Mouse (Mus musculus) limb, embryonic 13.5 days (tissue): ENCODE data around the gene Ssh2. TPM values are rescaled to one million over a fixed set of nuclear protein-coding genes. Genes with fewer than 3 reads are reported as not detected.
A peak's percentile ranks its signal among the peaks of the same experiment; 100 is the strongest.

Experiments
- ATAC-seq: fragments of 200-750 bp; cut with Nextera tagmentation; 2 replicates; pipeline ENCODE4 v1.8.0; 2017; ENCODE audit warnings: low read depth, moderate number of reproducible peaks, moderate TSS enrichment; ENCODE audit not compliant: low FRiP score
- H3K27ac ChIP-seq: fragments of 300-500 bp; sonication (generic); 2 replicates; pipeline ENCODE4 v1.5.1; 2015; ENCODE audit warnings: inconsistent platforms, mild to moderate bottlenecking, moderate library complexity
- H3K27me3 ChIP-seq: fragments of 300-500 bp; sonication (generic); 2 replicates; pipeline ENCODE4 v1.6.1; 2015; ENCODE audit warnings: mild to moderate bottlenecking, inconsistent platforms
- H3K36me3 ChIP-seq: fragments of 300-500 bp; sonication (generic); 2 replicates; pipeline ENCODE4 v1.6.1; 2015; ENCODE audit warnings: inconsistent platforms, mild to moderate bottlenecking, moderate library complexity
- H3K4me1 ChIP-seq: fragments of 300-500 bp; sonication (generic); 2 replicates; pipeline ENCODE4 v1.6.1; 2015; ENCODE audit warnings: inconsistent platforms
- H3K4me2 ChIP-seq: fragments of 300-500 bp; sonication (generic); replicated peaks from 2 replicates; pipeline ENCODE4 v1.6.1; 2015; ENCODE audit warnings: inconsistent platforms, mild to moderate bottlenecking, moderate library complexity
- H3K4me3 ChIP-seq: fragments of 300-500 bp; sonication (generic); 2 replicates; pipeline ENCODE4 v1.5.1; 2015; ENCODE audit warnings: moderate library complexity, mild to moderate bottlenecking, inconsistent platforms
- H3K9ac ChIP-seq: fragments of 300-500 bp; sonication (generic); 2 replicates; pipeline ENCODE4 v1.6.1; 2015; ENCODE audit warnings: mild to moderate bottlenecking, inconsistent platforms
- H3K9me3 ChIP-seq: fragments of 300-500 bp; sonication (generic); 2 replicates; pipeline ENCODE4 v1.6.1; 2016; ENCODE audit warnings: inconsistent platforms
- WGBS: fragments of 180-500 bp; shearing (Covaris S2); methylation state at CpG from one replicate; pipeline ENCODE4 v1.1.7; 2015; 5-methylcytosine and 5-hydroxymethylcytosine counted together
- polyA plus RNA-seq: library from polyadenylated mRNA; unstranded; fragments of >200 nt; fragmentation: Nextera tagmentation; extraction: Ambion mirVana; gene quantifications from 2 replicates; pipeline ENCODE4 v1.2.1, GENCODE M21; 2015

Ssh2 gene
- polyA plus RNA-seq, 1 experiment from 2014 or later, result 8.6 TPM

GRCm38 (mm10) chr11:77194762-77195161 is 21.3 kb upstream of the Ssh2 start:
- H3K4me1 ChIP-seq, result peaks cover 24% of the 10 kb centered on the region
- no peak overlapping the region for H3K4me2 ChIP-seq
- H3K9me3 ChIP-seq, result no peaks in the 10 kb centered on the region
- no peak overlapping the region for H3K9ac ChIP-seq
- no peak for ATAC-seq
- H3K27ac ChIP-seq, result no peak overlapping the region
- H3K36me3 ChIP-seq, result no peaks in the 10 kb centered on the region
- 55% methylated on average over 1 of the region's 1 CpGs for WGBS
- no peak overlapping the region for H3K4me3 ChIP-seq
- no peaks in the 10 kb centered on the region for H3K27me3 ChIP-seq

GRCm38 (mm10) chr11:77195360-77196109 is 20.6 kb upstream of the Ssh2 start:
- no peak overlapping the region for H3K27ac ChIP-seq
- no peak for ATAC-seq
- 75% methylated on average over 11 of the region's 11 CpGs for WGBS
- no peak overlapping the region for H3K4me2 ChIP-seq
- H3K4me1 ChIP-seq, result peaks cover 24% of the 10 kb centered on the region
- no peak overlapping the region for H3K4me3 ChIP-seq
- H3K9ac ChIP-seq, result no peak overlapping the region
- H3K36me3 ChIP-seq, result no peaks in the 10 kb centered on the region
- no peaks in the 10 kb centered on the region for H3K27me3 ChIP-seq
- no peaks in the 10 kb centered on the region for H3K9me3 ChIP-seq

- 29% methylated on average over 4 of the region's 4 CpGs for WGBS
- no peak overlapping the region for H3K27ac ChIP-seq
These were observed 19.6 kb upstream of the Ssh2 start for GRCm38 (mm10) chr11:77196181-77197143.

GRCm38 (mm10) chr11:77199636-77200035 is 16.5 kb upstream of the Ssh2 start:
- 61% methylated on average over 4 of the region's 4 CpGs for WGBS
- H3K4me1 ChIP-seq, result peaks cover 15% of the 10 kb centered on the region
- H3K4me3 ChIP-seq, result no peak overlapping the region
- ATAC-seq, result no peak
- no peak overlapping the region for H3K27ac ChIP-seq
- H3K4me2 ChIP-seq, result no peak overlapping the region
- H3K9ac ChIP-seq, result no peak overlapping the region
- H3K9me3 ChIP-seq, result no peaks in the 10 kb centered on the region
- H3K27me3 ChIP-seq, result no peaks in the 10 kb centered on the region
- H3K36me3 ChIP-seq, result no peaks in the 10 kb centered on the region

More at GRCm38 (mm10) chr11:77196181-77197143, 19.6 kb upstream of the Ssh2 start:
- H3K36me3 ChIP-seq, result no peaks in the 10 kb centered on the region
- no peak overlapping the region for H3K4me3 ChIP-seq
- no peak for ATAC-seq
- H3K4me1 ChIP-seq, result peaks cover 24% of the 10 kb centered on the region
- no peaks in the 10 kb centered on the region for H3K27me3 ChIP-seq
- H3K9me3 ChIP-seq, result no peaks in the 10 kb centered on the region
- no peak overlapping the region for H3K9ac ChIP-seq
- no peak overlapping the region for H3K4me2 ChIP-seq

GRCm38 (mm10) chr11:77200703-77201102 is 15.4 kb upstream of the Ssh2 start:
- no peaks in the 10 kb centered on the region for H3K27me3 ChIP-seq
- ATAC-seq, result no peak
- no peak overlapping the region for H3K4me3 ChIP-seq
- H3K36me3 ChIP-seq, result no peaks in the 10 kb centered on the region
- no peaks in the 10 kb centered on the region for H3K9me3 ChIP-seq
- no peak overlapping the region for H3K4me2 ChIP-seq
- peaks cover 9% of the 10 kb centered on the region for H3K4me1 ChIP-seq
- H3K9ac ChIP-seq, result no peak overlapping the region
- no peak overlapping the region for H3K27ac ChIP-seq
- 78% methylated on average over 1 of the region's 1 CpGs for WGBS

GRCm38 (mm10) chr11:77214142-77214692 is 1.9 kb upstream of the Ssh2 start:
- Histone ChIP-seq H3K9me3 (no peaks in the 10 kb centered on the region), H3K36me3 (no peaks in the 10 kb centered on the region), H3K4me1 (peaks cover 6% of the 10 kb centered on the region), H3K4me3 (no peak overlapping the region), H3K9ac (no peak overlapping the region), H3K27ac (no peak overlapping the region), H3K27me3 (no peaks in the 10 kb centered on the region), H3K4me2 (no peak overlapping the region)
- 88% methylated on average over 1 of the region's 1 CpGs for WGBS
- no peak for ATAC-seq

- Histone ChIP-seq H3K9ac (no peak overlapping the region), H3K9me3 (no peaks in the 10 kb centered on the region), H3K4me3 (no peak overlapping the region), H3K27me3 (no peaks in the 10 kb centered on the region), H3K4me1 (peaks cover 6% of the 10 kb centered on the region), H3K36me3 (no peaks in the 10 kb centered on the region), H3K27ac (no peak overlapping the region), H3K4me2 (no peak overlapping the region)
- 0% methylated on average over 1 of the region's 1 CpGs for WGBS
- ATAC-seq, result no peak
These were observed 1.3 kb upstream of the Ssh2 start for GRCm38 (mm10) chr11:77214755-77215154.

GRCm38 (mm10) chr11:77215483-77215882 is 604 bp upstream of the Ssh2 start:
- no peaks in the 10 kb centered on the region for H3K27me3 ChIP-seq
- H3K4me2 ChIP-seq, result peak overlapping the region; percentile 86
- 2% methylated on average over 11 of the region's 11 CpGs for WGBS
- 0 out of 2 replicates have a peak, but pooled peaks have one; percentile 28 for ATAC-seq
- no peaks in the 10 kb centered on the region for H3K36me3 ChIP-seq
- H3K27ac ChIP-seq, result peak overlapping the region; percentile 84
- H3K4me1 ChIP-seq, result peaks cover 6% of the 10 kb centered on the region
- H3K4me3 ChIP-seq, result peak overlapping the region; percentile 87
- peak overlapping the region; percentile 82 for H3K9ac ChIP-seq
- H3K9me3 ChIP-seq, result no peaks in the 10 kb centered on the region

GRCm38 (mm10) chr11:77216761-77217130 is 659 bp downstream of the Ssh2 start:
- peak overlapping the region; percentile 87 for H3K4me3 ChIP-seq
- peak; percentile 63; the same call in 1 of the 2 replicates for ATAC-seq
- H3K9ac ChIP-seq, result peak overlapping the region; percentile 82

GRCm38 (mm10) chr11:77230765-77231164 is 14.7 kb downstream of the Ssh2 start:
- no peak for ATAC-seq
- Histone ChIP-seq H3K9ac (no peak overlapping the region), H3K27me3 (no peaks in the 10 kb centered on the region), H3K36me3 (no peaks in the 10 kb centered on the region), H3K4me2 (no peak overlapping the region), H3K4me1 (no peaks in the 10 kb centered on the region), H3K4me3 (no peak overlapping the region), H3K27ac (no peak overlapping the region), H3K9me3 (no peaks in the 10 kb centered on the region)
- WGBS, result 81% methylated on average over 2 of the region's 2 CpGs

More at GRCm38 (mm10) chr11:77216761-77217130, 659 bp downstream of the Ssh2 start:
- 1% methylated on average over 11 of the region's 11 CpGs for WGBS
- no peaks in the 10 kb centered on the region for H3K27me3 ChIP-seq
- no peaks in the 10 kb centered on the region for H3K36me3 ChIP-seq
- no peaks in the 10 kb centered on the region for H3K9me3 ChIP-seq
- H3K4me1 ChIP-seq, result peaks cover 6% of the 10 kb centered on the region
- peak overlapping the region; percentile 86 for H3K4me2 ChIP-seq
- no peak overlapping the region for H3K27ac ChIP-seq

- no peaks in the 10 kb centered on the region for H3K9me3 ChIP-seq
- no peak overlapping the region for H3K9ac ChIP-seq
- H3K4me2 ChIP-seq, result no peak overlapping the region
- no peak overlapping the region for H3K4me3 ChIP-seq
- H3K27ac ChIP-seq, result no peak overlapping the region
- H3K4me1 ChIP-seq, result no peaks in the 10 kb centered on the region
- no peaks in the 10 kb centered on the region for H3K36me3 ChIP-seq
- ATAC-seq, result no peak
- WGBS, result 97% methylated on average over 2 of the region's 2 CpGs
- no peaks in the 10 kb centered on the region for H3K27me3 ChIP-seq
These were observed 15.4 kb downstream of the Ssh2 start for GRCm38 (mm10) chr11:77231514-77231913.

- Histone ChIP-seq H3K36me3 (no peaks in the 10 kb centered on the region), H3K27me3 (no peaks in the 10 kb centered on the region), H3K4me2 (no peak overlapping the region), H3K4me1 (no peaks in the 10 kb centered on the region), H3K9me3 (no peaks in the 10 kb centered on the region), H3K9ac (no peak overlapping the region), H3K27ac (no peak overlapping the region), H3K4me3 (no peak overlapping the region)
- no peak for ATAC-seq
- 95% methylated on average over 1 of the region's 1 CpGs for WGBS
These were observed 19.2 kb downstream of the Ssh2 start for GRCm38 (mm10) chr11:77235267-77235666.
